Mouse (Mus musculus) bone marrow, adult 2 months (tissue): ENCODE measurements at regions not wholly inside any gene's neighbourhood (a gene's known extent, or its start where the extent isn't known, plus 50 kb on each side); places are given as distances from the start of the nearest gene placed in this dataset.

Experiments used
- CTCF ChIP-seq: fragments of 200-500 bp; IDR thresholded peaks from 2 replicates; pipeline ENCODE4 v1.5.1; 2011; ENCODE audit warnings: low read length, control low read depth; ENCODE audit not compliant: control insufficient read depth, insufficient read depth
- POLR2A ChIP-seq: fragments of 200-500 bp; IDR thresholded peaks from 2 replicates; pipeline ENCODE4 v1.6.1; 2011; ENCODE audit warnings: low read depth, mild to moderate bottlenecking, control low read depth, low read length, borderline replicate concordance; ENCODE audit not compliant: control insufficient read depth

DNA sequence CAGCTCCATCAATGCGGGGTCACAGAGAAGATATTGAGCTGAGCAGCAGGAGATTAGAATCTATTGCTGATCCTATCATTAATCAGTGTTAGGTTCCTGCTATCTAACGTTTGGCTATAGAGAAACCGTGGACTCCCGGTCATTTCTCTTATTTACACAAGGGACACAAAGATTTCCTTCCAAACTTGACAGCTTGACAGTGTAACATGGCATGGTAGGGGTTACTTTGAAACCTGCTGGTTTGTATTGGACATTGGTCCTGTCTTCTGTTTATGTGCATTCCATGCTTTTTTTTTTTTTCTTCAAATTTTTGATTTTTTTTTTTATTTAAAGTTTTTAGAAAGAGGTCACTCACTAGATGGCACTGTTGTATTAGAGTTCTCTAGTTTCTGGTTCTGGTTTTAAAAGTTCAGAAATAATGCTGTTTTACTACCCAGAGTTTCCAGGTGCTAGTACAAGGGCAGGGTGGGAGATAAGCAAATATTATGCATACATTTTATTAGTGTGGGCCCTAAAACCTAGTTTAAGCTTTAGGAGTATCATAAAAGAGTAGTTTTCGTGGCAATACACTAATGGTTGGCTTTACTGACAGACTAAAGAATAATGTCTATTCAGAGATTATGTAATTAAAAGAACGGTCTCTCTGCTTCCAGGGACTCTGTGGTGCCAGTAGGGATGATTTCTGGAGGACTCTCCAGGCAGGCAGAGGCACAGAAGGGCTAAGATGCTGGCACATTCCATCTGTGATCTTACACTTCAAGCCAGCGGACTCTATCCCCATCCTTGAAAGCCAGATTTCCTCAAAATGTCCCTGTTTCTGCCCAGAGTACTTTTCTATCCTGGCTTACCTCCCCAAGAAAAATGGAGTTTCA, 83.8 kb upstream of the Sel1l start:
- TF ChIP-seq CTCF (no peak), POLR2A (no peak)
